Mouse (Mus musculus): Measurements from ENCODE around the gene Ptpn1.

DNA sequence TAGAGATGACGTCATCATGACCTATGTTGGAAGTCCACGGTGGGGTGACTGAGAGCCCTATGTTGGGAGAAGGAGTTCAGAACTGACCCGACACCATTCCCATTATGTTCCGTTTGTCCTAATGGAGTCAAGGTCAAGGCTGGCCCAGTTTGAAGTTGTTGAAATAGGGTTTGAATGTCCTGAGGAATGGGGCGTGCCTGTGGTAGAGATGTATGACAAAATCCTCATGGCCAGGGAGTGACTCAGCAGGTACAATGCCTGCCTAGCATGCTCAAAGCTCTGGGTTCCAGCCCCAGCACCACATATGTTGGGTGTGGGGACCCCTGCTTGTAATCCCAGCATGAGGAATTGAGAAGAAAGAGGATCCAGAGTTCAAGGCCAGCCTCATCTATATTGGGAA lies 20.3 kb upstream of the Ptpn1 start:
- TF ChIP-seq CTCF (IDR thresholded peaks at IDR 0.05; ENCODE audit: low read depth) = no peak
- TF ChIP-seq EP300 (IDR thresholded peaks at IDR 0.05; ENCODE audit: low read depth) = no peak

All from liver, embryonic 14.5 days (tissue).